Mouse (Mus musculus): ENCODE data around the gene Pik3c2b.

GRCm38 (mm10) chr1:133011955-133012841, 33.3 kb upstream of the Pik3c2b start:
- no peak for TF ChIP-seq FOSL1 (IDR thresholded peaks at IDR 0.05; ENCODE audit: insufficient read depth, low read length, poor library complexity, severe bottlenecking)
- no peak for TF ChIP-seq CTCF (IDR thresholded peaks at IDR 0.05; ENCODE audit: control insufficient read depth, insufficient read depth, insufficient read length)
- no peak for TF ChIP-seq MYOD1 (IDR thresholded peaks at IDR 0.05; ENCODE audit: control insufficient read depth, insufficient read length, low read depth)
- TF ChIP-seq USF1 (IDR thresholded peaks at IDR 0.05; ENCODE audit: low read depth), result no peak
- TF ChIP-seq CEBPB (IDR thresholded peaks at IDR 0.05; ENCODE audit: low read depth), result no peak

All from C2C12 (cell line).